Mouse (Mus musculus): ENCODE measurements around the gene Colgalt1.

Colgalt1 gene

GRCm38 (mm10) chr8:71668220-71668975 lies 57.6 kb downstream of the Colgalt1 start:
- no peak for DNase-seq (ENCODE audit: low spot score in 2 of 2)

- DNase-seq (ENCODE audit: low spot score in 2 of 2), result no peak
Measured at GRCm38 (mm10) chr8:71670198-71670597, 59.4 kb downstream of the Colgalt1 start.

GRCm38 (mm10) chr8:71670621-71671548 lies 60.1 kb downstream of the Colgalt1 start:
- DNase-seq (ENCODE audit: low spot score in 2 of 2), result peak; percentile 50 to 70

GRCm38 (mm10) chr8:71671549-71671965 lies 60.8 kb downstream of the Colgalt1 start, which contains the start of gene Unc13a:
Gene Unc13a (minus strand): TSS chr8:71671757.
- peak; percentile 70 to 92 for DNase-seq (ENCODE audit: low spot score in 2 of 2)

GRCm38 (mm10) chr8:71672168-71672735 lies 61.5 kb downstream of the Colgalt1 start:
- DNase-seq (ENCODE audit: low spot score in 2 of 2), result no peak

GRCm38 (mm10) chr8:71674071-71674470 lies 63.3 kb downstream of the Colgalt1 start:
- DNase-seq (ENCODE audit: low spot score in 2 of 2), result no peak

Measured in left cerebral cortex, adult 9 months (tissue).